Mouse (Mus musculus): ENCODE results near the gene Antxr2.

Gene Antxr2

DNA sequence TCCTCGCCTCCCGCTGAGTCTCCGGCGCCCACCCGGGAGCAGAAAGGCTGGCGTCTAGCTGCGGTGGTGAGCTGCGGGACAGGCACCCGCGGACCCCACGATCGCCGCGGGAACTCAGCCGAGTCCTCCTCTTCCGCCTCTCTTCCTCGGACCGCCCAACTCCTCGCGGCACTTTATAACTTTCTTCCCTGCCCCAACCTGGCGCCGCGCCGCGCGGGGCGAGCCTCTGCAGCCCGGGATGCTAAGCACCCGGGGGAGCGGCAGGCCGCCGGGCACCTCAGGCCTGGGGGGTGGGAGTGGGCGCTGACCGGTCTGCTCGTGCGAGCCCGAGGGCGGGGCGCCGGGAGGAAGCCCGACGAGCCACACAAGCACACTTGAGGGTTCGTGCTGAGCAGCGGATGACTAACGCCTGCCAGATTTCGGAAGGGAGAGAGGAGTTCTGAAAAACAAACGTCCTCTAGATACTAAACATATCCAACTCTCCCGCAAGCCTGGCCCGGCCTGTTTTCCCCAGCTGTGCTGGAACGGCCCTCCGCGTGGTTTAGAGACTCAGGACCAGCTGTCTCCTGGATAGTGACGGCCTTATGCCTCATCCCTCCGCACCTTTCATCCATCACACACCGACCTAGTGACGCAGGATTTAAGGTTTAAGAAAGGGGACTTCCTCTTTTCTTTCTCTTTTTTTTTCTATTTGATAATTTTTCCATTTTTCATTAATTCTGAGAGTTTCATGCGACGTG is at the start of gene Antxr2:
TSS of gene Antxr2 (minus strand) at position 142 of the 740 bp plus-strand sequence.
- no peak for DNase-seq (ENCODE audit: low spot score)

- no peak for DNase-seq (ENCODE audit: low spot score)
These were observed 45.8 kb upstream of the Antxr2 start for GRCm38 (mm10) chr5:98076612-98077011.

DNA sequence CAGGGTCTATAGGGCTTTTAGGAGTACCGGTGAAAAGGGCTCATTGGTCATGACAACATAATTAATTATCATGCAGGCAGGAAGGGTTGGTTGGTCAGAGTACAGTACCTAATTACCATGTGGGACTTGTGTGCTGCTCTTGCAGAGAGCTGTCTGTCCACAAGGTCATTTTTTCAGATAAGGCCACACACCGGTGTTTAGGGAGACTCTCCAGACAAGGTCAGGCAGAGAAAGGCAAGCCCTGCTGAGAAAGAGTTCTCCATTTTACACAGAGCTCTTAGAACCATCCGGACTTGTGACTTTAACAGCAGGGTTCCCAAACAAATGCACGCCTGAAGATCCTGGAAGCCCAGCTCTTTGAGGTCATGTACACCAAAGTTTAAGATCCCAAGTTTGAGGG is 38.3 kb upstream of the Antxr2 start:
- no peak for DNase-seq (ENCODE audit: low spot score)

- DNase-seq (ENCODE audit: low spot score), result no peak
These were observed 24.4 kb upstream of the Antxr2 start for GRCm38 (mm10) chr5:98055275-98055674.

GRCm38 (mm10) chr5:98054834-98055233 is 24.0 kb upstream of the Antxr2 start:
- no peak for DNase-seq (ENCODE audit: low spot score)

- DNase-seq (ENCODE audit: low spot score), result no peak
These were observed 4.1 kb upstream of the Antxr2 start for GRCm38 (mm10) chr5:98034928-98035327.

DNA sequence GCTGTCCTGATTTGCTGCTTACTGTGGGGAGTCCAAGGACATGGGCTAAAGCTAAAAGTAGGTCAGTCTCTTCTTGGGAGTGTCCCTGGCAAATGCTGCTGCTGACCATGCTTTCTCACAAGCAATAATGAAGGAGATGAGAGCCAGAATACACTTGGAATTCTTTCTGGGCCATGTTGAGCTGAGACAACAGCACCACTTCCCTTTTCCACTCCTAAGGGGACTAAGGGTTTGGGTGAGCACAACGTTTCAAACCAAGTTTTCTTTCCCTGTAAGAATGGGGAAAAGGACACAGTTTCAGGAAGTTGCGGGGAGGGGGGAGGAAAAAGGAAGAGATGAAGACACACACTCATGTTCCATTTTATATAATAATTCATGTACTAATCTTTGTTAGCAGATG is 3.4 kb upstream of the Antxr2 start:
- DNase-seq (ENCODE audit: low spot score), result no peak

GRCm38 (mm10) chr5:98032803-98033420 is 2.1 kb upstream of the Antxr2 start:
- DNase-seq (ENCODE audit: low spot score), result no peak

DNA sequence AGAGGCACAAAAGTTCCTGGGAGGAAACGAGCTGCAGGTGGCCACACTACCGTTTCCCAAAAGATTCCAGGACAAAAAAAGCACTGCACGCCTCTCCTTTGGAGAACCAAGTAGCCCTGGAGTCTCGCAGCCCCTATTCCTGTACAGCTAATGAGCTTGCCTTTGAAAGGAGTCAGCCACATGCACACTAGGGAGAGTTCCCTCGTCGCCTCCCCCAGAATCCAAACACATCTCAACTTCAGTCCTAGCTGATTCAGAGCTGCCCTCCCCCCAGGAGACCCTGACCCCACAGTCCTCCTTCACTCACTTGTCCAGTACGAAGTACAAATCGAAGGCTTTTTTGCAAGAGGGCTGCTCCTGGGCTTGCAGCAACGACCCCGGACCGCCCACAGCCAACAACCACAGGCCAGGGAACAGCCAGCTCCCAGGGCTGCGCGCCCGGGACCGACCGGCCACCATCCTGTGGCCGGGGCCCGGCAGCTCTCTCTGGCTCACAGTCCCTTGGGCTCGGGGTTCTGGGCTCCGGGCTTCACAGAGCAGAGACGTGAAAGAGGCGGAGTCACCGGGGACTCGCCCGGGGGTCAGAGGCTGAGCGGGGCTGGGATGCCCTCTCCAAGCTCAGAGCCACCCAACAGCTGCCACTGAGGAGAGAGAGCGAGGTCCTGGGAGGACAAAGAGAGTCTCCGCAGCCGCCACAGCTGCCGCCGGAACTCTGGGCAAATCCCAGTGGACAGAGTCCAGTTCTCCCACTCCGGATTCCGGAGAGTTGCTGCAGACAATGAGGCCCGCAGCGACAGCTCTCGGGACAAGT is 547 bp downstream of the Antxr2 start:
- DNase-seq (ENCODE audit: low spot score), result no peak

GRCm38 (mm10) chr5:98027688-98028389 is 3.0 kb downstream of the Antxr2 start:
- no peak for DNase-seq (ENCODE audit: low spot score)

- DNase-seq (ENCODE audit: low spot score), result no peak
These were observed 4.9 kb downstream of the Antxr2 start for GRCm38 (mm10) chr5:98025921-98026320.

GRCm38 (mm10) chr5:98024545-98024944 is 6.3 kb downstream of the Antxr2 start:
- DNase-seq (ENCODE audit: low spot score), result no peak

- no peak for DNase-seq (ENCODE audit: low spot score)
These were observed 9.3 kb downstream of the Antxr2 start for GRCm38 (mm10) chr5:98021518-98021917.

GRCm38 (mm10) chr5:98020658-98021057 is 10.2 kb downstream of the Antxr2 start:
- DNase-seq (ENCODE audit: low spot score), result no peak

GRCm38 (mm10) chr5:98019396-98019795 is 11.4 kb downstream of the Antxr2 start:
- no peak for DNase-seq (ENCODE audit: low spot score)

DNA sequence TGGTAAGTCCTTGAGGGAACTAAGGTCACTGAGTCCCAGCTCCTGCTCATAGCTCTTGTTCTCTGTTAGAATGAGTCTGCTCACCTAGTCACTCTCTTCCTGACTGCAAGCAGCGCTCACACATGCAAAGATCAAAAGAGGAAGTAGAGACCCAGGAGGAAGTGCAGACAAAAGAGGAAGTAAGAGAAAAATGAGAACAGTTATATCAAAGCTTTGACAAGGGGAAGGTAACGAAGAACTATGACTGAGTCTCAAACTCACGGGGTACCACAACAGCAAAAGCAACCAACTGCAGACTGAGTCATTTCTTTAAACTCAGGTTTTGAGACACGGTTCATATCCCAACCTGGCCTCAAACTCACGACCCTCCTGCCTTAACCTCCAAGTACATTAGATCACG is 12.7 kb downstream of the Antxr2 start:
- no peak for DNase-seq (ENCODE audit: low spot score)

- DNase-seq (ENCODE audit: low spot score), result no peak
These were observed 14.3 kb downstream of the Antxr2 start for GRCm38 (mm10) chr5:98016247-98017203.

GRCm38 (mm10) chr5:98005751-98006150 is 25.1 kb downstream of the Antxr2 start:
- DNase-seq (ENCODE audit: low spot score), result no peak

- no peak for DNase-seq (ENCODE audit: low spot score)
These were observed 31.5 kb downstream of the Antxr2 start for GRCm38 (mm10) chr5:97999261-97999824.

DNA sequence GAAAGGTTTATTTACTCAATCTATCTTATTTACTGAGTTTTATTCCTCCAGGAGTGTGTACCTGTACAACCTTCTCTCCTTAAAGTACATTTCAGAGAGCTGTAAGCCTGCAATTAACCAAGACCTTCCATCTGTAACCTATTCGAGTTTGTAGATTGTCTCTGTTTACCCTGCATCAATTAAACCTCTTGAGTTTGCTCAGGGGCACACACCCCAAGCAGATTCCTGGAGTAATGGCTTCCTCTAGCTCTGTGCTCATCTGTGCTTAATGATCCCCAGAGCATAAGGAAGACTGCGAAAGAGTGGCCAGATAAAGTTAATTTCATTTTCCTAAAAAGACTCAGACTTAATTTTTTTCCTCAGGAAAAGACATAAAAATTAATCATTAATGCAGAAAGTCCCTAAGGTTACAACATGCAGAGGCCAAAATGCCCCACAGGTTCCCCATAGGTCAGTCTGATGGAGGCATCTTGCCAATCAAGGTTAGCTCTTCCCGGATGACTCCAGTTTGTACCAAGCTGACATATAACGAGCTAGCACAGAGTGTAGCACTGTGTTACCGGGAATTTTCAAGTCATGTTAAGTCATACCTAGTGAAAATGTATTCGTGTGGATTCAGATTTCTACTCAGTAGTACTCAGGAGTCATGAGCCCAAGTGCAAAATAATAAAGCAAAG is 34.2 kb downstream of the Antxr2 start:
- DNase-seq (ENCODE audit: low spot score), result no peak

All from c-Kit-positive CD71-positive TER-119-positive erythroid progenitor cells, embryonic 14.5 days (primary cell).